Mouse (Mus musculus): ENCODE results near the gene Prpf40b.

Gene Prpf40b

GRCm38 (mm10) chr15:99332921-99333675, 38.2 kb downstream of the Prpf40b start:
- no peak for DNase-seq (ENCODE audit: low read depth, low spot score)

GRCm38 (mm10) chr15:99333676-99334065, 38.8 kb downstream of the Prpf40b start:
- no peak for DNase-seq (ENCODE audit: low read depth, low spot score)

GRCm38 (mm10) chr15:99334500-99334899, 39.6 kb downstream of the Prpf40b start:
- no peak for DNase-seq (ENCODE audit: low read depth, low spot score)

- DNase-seq (ENCODE audit: low read depth, low spot score): no peak
Observed at GRCm38 (mm10) chr15:99335801-99336320, 41.0 kb downstream of the Prpf40b start.

GRCm38 (mm10) chr15:99338916-99339315, 44.0 kb downstream of the Prpf40b start:
- DNase-seq (ENCODE audit: low read depth, low spot score): no peak

GRCm38 (mm10) chr15:99339669-99340068, 44.8 kb downstream of the Prpf40b start:
- no peak for DNase-seq (ENCODE audit: low read depth, low spot score)

- no peak for DNase-seq (ENCODE audit: low read depth, low spot score)
Observed at GRCm38 (mm10) chr15:99341102-99341501, 46.2 kb downstream of the Prpf40b start.

- DNase-seq (ENCODE audit: low read depth, low spot score): no peak
Observed at GRCm38 (mm10) chr15:99342194-99342981, 47.5 kb downstream of the Prpf40b start.

- DNase-seq (ENCODE audit: low read depth, low spot score): no peak
Observed at GRCm38 (mm10) chr15:99343414-99344147, 48.7 kb downstream of the Prpf40b start.

- no peak for DNase-seq (ENCODE audit: low read depth, low spot score)
Observed at GRCm38 (mm10) chr15:99344148-99344870, 49.4 kb downstream of the Prpf40b start.

- DNase-seq (ENCODE audit: low read depth, low spot score): no peak
Observed at GRCm38 (mm10) chr15:99344961-99345360, 50.1 kb downstream of the Prpf40b start.

GRCm38 (mm10) chr15:99351610-99352009, 56.7 kb downstream of the Prpf40b start:
- DNase-seq (ENCODE audit: low read depth, low spot score): no peak

GRCm38 (mm10) chr15:99352306-99352705, 57.4 kb downstream of the Prpf40b start:
- no peak for DNase-seq (ENCODE audit: low read depth, low spot score)

GRCm38 (mm10) chr15:99355660-99356059, 60.8 kb downstream of the Prpf40b start:
- DNase-seq (ENCODE audit: low read depth, low spot score): no peak

GRCm38 (mm10) chr15:99356462-99356861, 61.6 kb downstream of the Prpf40b start:
- no peak for DNase-seq (ENCODE audit: low read depth, low spot score)

GRCm38 (mm10) chr15:99358952-99359351, 64.1 kb downstream of the Prpf40b start:
- DNase-seq (ENCODE audit: low read depth, low spot score): no peak

- no peak for DNase-seq (ENCODE audit: low read depth, low spot score)
Observed at GRCm38 (mm10) chr15:99364022-99364530, 69.2 kb downstream of the Prpf40b start.

- DNase-seq (ENCODE audit: low read depth, low spot score): no peak
Observed at GRCm38 (mm10) chr15:99364921-99365320, 70.0 kb downstream of the Prpf40b start.

All from retina, adult 2 months (tissue).